Mouse (Mus musculus): ENCODE measurements around the gene Pck2. TPM values are rescaled to one million over a fixed set of nuclear protein-coding genes. Genes with fewer than 3 reads are reported as not detected.

Gene Pck2
- polyA plus RNA-seq, 1 experiment from 2014 or later: 18.3 TPM

GRCm38 (mm10) chr14:55544334-55544733 is 4.3 kb downstream of the Pck2 start:
- 91% methylated on average over 9 of the region's 9 CpGs for WGBS
- Histone ChIP-seq H3K36me3 (replicated peaks) (peaks cover 60% of the 10 kb centered on the region), H3K9me3 (no peaks in the 10 kb centered on the region)

DNA sequence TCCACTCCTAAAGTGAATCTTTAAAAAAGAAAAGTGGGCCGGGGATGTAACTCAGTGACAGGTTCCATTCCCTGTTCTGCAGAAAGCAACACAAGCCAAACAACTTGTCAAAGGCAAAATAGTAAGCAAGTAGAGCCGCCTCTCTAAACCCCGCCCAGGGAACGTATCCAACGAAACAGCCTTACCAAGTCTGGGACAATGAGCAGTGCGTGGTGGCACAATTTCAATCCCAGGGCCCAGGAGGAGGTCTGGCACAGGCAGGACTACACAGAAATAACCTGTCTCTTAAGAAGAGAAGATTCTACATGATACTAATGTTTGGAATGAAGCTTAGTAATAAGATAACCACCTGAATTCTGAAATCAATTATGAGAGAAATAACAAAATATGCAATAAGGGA is 10.1 kb downstream of the Pck2 start:
- H3K9me3 ChIP-seq: no peaks in the 10 kb centered on the region
- H3K27me3 ChIP-seq (ENCODE audit: poor library complexity, severe bottlenecking): no peaks in the 10 kb centered on the region
- 89% methylated on average over 6 of the region's 6 CpGs for WGBS
- H3K36me3 ChIP-seq (replicated peaks): peaks cover 37% of the 10 kb centered on the region
- no peak overlapping the region for H3K27ac ChIP-seq
- no peaks in the 10 kb centered on the region for H3K4me1 ChIP-seq
- no peak overlapping the region for H3K4me3 ChIP-seq
- no peak for DNase-seq (ENCODE audit: extremely low spot score, low spot score)

More at GRCm38 (mm10) chr14:55544334-55544733, 4.3 kb downstream of the Pck2 start:
- H3K4me3 ChIP-seq: no peak overlapping the region
- H3K4me1 ChIP-seq: peaks cover 24% of the 10 kb centered on the region
- no peak for DNase-seq (ENCODE audit: extremely low spot score, low spot score)
- H3K27ac ChIP-seq: no peak overlapping the region
- peaks cover under 1% of the 10 kb centered on the region; the same call in 1 of the 2 replicates for H3K27me3 ChIP-seq (ENCODE audit: poor library complexity, severe bottlenecking)

DNA sequence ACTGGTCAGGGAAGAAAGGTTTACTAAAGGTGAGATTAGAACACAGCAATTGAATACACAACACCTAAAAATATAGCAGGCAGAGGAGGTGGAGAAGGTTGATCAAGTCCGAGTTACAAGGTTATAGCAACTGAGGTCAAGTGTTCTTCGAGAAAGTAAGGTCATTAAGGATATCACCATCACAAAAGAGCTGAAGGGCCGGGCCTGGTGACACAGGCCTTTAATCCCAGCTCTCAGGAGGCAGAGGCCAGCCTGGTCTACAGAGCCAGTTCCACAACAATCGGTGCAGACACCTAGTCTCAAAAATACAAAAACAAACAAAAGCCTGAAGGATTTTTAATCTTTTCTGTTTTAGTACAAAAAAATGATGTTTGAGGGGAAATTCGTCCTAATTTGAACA is 11.3 kb downstream of the Pck2 start:
- Histone ChIP-seq H3K4me1 (no peaks in the 10 kb centered on the region), H3K9me3 (no peaks in the 10 kb centered on the region), H3K27me3 (ENCODE audit: poor library complexity, severe bottlenecking) (no peaks in the 10 kb centered on the region), H3K27ac (no peak overlapping the region), H3K36me3 (replicated peaks) (peaks cover 29% of the 10 kb centered on the region), H3K4me3 (no peak overlapping the region)
- WGBS: 77% methylated on average over 5 of the region's 5 CpGs
- DNase-seq (ENCODE audit: extremely low spot score, low spot score): no peak

DNA sequence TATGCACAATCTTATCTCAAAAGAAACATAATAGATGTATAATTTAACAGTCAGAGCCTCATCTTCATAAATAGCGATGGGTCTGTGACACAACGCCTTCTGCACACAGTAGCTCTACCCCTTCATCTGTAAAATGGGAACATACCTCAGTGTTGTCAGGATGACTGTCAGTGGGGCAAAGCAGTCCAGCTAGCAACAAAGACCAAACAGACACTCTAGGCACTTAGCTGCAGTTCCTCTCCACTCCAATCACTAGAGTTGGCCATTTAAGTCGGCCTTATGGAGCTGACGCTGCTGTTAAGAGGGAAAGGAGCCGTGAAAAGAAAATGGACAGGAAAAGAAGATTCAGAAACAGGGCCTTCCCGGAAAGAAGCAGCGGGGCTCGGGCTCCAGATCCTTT is 11.7 kb downstream of the Pck2 start:
- peaks cover 2% of the 10 kb centered on the region; the same call in 1 of the 2 replicates for H3K4me1 ChIP-seq
- H3K27ac ChIP-seq: no peak overlapping the region
- DNase-seq (ENCODE audit: extremely low spot score, low spot score): no peak
- H3K27me3 ChIP-seq (ENCODE audit: poor library complexity, severe bottlenecking): no peaks in the 10 kb centered on the region
- WGBS: 91% methylated on average over 8 of the region's 8 CpGs
- H3K9me3 ChIP-seq: no peaks in the 10 kb centered on the region
- H3K36me3 ChIP-seq (replicated peaks): peaks cover 26% of the 10 kb centered on the region
- H3K4me3 ChIP-seq: no peak overlapping the region

DNA sequence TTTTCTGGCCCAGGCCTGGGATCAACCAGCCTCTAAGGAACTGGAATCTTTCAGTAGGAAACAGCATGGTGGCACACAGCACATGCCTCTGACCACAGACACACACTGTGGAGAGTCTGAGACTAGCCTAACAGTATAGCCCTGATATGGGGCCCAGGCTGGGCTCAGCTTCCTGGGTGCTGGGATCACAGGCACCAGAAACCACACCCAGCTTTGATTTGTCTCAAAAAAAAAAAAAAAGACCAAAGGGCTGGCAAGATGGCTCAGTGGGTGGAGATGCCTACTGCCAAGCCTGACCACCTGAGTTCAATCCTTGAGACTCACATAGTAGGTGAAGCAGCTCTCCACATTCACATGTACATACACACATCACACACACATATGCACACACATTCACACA is 14.6 kb downstream of the Pck2 start:
- H3K4me1 ChIP-seq: peaks cover 12% of the 10 kb centered on the region
- no peaks in the 10 kb centered on the region for H3K36me3 ChIP-seq (replicated peaks)
- peak; percentile 8 for DNase-seq (ENCODE audit: extremely low spot score, low spot score)
- no peak overlapping the region for H3K4me3 ChIP-seq
- no peaks in the 10 kb centered on the region for H3K27me3 ChIP-seq (ENCODE audit: poor library complexity, severe bottlenecking)
- no peak overlapping the region for H3K27ac ChIP-seq
- no peaks in the 10 kb centered on the region for H3K9me3 ChIP-seq

DNA sequence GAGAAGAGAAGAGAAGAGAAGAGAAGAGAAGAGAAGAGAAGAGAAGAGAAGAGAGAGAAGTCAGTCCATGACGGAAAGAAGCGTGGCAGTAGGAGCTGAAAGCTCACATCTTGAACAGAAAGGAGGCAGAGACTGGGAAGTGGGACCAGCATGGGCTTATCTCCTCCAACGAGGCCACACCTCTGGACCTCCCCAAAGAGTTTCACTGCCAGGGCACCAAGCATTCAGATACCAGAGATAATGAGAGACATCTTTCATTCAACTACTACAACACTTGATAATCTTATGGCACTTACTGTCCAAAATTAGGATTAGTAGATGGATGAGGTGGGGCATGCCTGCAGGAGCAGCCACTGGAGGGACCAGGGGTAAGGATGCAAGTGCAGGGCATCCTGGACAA is 15.7 kb downstream of the Pck2 start:
- Histone ChIP-seq H3K4me1 (peaks cover 12% of the 10 kb centered on the region), H3K9me3 (no peaks in the 10 kb centered on the region), H3K36me3 (replicated peaks) (no peaks in the 10 kb centered on the region), H3K4me3 (no peak overlapping the region), H3K27ac (no peak overlapping the region), H3K27me3 (ENCODE audit: poor library complexity, severe bottlenecking) (no peaks in the 10 kb centered on the region)
- WGBS: 82% methylated on average over 3 of the region's 3 CpGs
- no peak for DNase-seq (ENCODE audit: extremely low spot score, low spot score)

- Histone ChIP-seq H3K36me3 (replicated peaks) (no peaks in the 10 kb centered on the region), H3K27ac (no peak overlapping the region), H3K4me1 (peaks cover 24% of the 10 kb centered on the region), H3K4me3 (no peak overlapping the region), H3K9me3 (no peaks in the 10 kb centered on the region), H3K27me3 (ENCODE audit: poor library complexity, severe bottlenecking) (no peaks in the 10 kb centered on the region)
- 34% methylated on average over 5 of the region's 5 CpGs for WGBS
- DNase-seq (ENCODE audit: extremely low spot score, low spot score): peak; percentile 51
Observed at GRCm38 (mm10) chr14:55557003-55557402, 16.9 kb downstream of the Pck2 start.

DNA sequence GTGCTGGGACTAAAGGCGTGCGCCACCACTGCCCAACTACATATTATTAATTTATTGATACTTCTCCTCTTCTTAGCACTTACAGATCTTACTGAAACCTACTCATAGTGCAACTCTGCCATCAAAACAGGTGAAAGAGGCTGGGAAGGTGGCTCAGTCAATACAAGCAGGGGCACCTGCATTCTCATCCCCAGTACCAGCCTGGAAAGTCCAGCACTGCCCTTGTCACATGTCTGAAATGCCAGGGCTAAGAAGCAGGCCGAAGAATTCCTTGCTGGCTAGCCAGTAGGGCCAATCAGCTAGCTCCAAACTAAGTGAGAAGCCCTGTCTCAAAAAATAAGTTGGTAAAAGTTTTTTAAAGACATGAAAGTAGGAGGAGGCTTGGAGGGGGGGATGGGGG is 17.5 kb downstream of the Pck2 start:
- Histone ChIP-seq H3K27ac (no peak overlapping the region), H3K27me3 (ENCODE audit: poor library complexity, severe bottlenecking) (no peaks in the 10 kb centered on the region), H3K36me3 (replicated peaks) (no peaks in the 10 kb centered on the region), H3K4me3 (no peak overlapping the region), H3K4me1 (peaks cover 25% of the 10 kb centered on the region), H3K9me3 (no peaks in the 10 kb centered on the region)
- DNase-seq (ENCODE audit: extremely low spot score, low spot score): no peak
- WGBS: 92% methylated on average over 3 of the region's 3 CpGs

GRCm38 (mm10) chr14:55558740-55559448 is 18.8 kb downstream of the Pck2 start:
- H3K4me1 ChIP-seq: peaks cover 25% of the 10 kb centered on the region
- peaks cover 8% of the 10 kb centered on the region; the same call in 1 of the 2 replicates for H3K36me3 ChIP-seq (replicated peaks)
- no peak for DNase-seq (ENCODE audit: extremely low spot score, low spot score)
- H3K4me3 ChIP-seq: peak overlapping the region; percentile 66
- no peaks in the 10 kb centered on the region for H3K9me3 ChIP-seq
- no peaks in the 10 kb centered on the region for H3K27me3 ChIP-seq (ENCODE audit: poor library complexity, severe bottlenecking)
- 63% methylated on average over 6 of the region's 6 CpGs for WGBS
- H3K27ac ChIP-seq: peak overlapping the region; percentile 94; the same call in 1 of the 2 replicates

GRCm38 (mm10) chr14:55559799-55560201 is 19.7 kb downstream of the Pck2 start, which contains the start of gene Dcaf11:
TSS of gene Dcaf11 (plus strand) at chr14:55560006.
- no peaks in the 10 kb centered on the region for H3K27me3 ChIP-seq (ENCODE audit: poor library complexity, severe bottlenecking)
- peaks cover 25% of the 10 kb centered on the region for H3K4me1 ChIP-seq
- DNase-seq (ENCODE audit: extremely low spot score, low spot score): peak; percentile 92
- H3K27ac ChIP-seq: peak within 1 kb of the TSS; percentile 94
- under 1% methylated on average over 27 of the region's 27 CpGs for WGBS
- peak within 1 kb of the TSS; percentile 66 for H3K4me3 ChIP-seq
- H3K9me3 ChIP-seq: no peaks in the 10 kb centered on the region
- peaks cover 16% of the 10 kb centered on the region for H3K36me3 ChIP-seq (replicated peaks)

DNA sequence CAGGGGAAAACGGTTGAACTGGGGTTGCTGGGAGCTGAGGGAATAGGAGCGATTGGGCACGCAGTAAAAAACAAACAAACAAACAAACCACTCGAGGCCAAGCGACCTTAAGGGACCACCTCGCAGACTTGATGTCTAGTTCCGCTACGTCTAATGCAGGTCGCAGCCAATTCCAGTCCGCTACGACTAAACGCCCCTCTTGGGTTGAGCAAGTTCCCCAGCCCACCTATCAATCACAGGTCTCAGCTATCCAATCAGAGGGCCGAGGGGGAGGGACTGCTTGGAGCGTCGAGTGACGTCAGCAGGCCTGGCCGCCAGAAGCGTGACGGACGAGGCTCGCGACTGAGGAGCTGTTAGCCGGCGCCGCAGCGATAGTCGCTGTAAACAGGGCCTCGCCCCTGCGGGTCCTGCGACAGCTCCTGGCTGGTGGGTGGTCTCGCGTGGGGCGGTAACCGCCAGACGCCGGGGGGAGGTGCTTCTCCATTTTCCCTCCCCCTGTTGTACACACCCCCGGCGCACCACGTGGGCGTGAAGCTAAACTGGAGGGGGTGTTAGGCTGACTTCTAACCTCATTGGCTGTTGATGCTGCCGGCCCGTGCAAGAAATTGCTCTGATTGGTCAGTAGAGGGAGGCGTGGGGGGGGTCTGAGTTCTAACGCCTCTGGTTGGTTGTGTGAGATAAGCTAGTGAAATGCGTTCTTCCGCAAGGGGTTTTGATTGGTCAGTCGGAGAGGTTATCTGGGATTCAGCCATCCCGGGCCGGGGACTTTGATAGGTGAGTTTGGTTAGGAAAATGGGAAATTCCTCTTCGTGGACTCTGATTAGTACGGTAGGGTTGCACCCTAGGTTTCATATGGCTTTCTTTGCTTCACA is 20.4 kb downstream of the Pck2 start, which contains the start of gene A730061H03Rik:
Gene A730061H03Rik, minus strand, starts transcription at position 205 of the 872 bp plus-strand sequence.
- Histone ChIP-seq H3K36me3 (replicated peaks) (peaks cover 23% of the 10 kb centered on the region), H3K4me3 (peak within 1 kb of the TSS; percentile 66), H3K27ac (peak within 1 kb of the TSS; percentile 94), H3K27me3 (ENCODE audit: poor library complexity, severe bottlenecking) (no peaks in the 10 kb centered on the region), H3K9me3 (no peaks in the 10 kb centered on the region), H3K4me1 (peaks cover 25% of the 10 kb centered on the region)
- DNase-seq (ENCODE audit: extremely low spot score, low spot score): peak; percentile 98
- under 1% methylated on average over 51 of the region's 51 CpGs for WGBS

GRCm38 (mm10) chr14:55561860-55562259 is 21.8 kb downstream of the Pck2 start:
- no peak for DNase-seq (ENCODE audit: extremely low spot score, low spot score)
- Histone ChIP-seq H3K27me3 (ENCODE audit: poor library complexity, severe bottlenecking) (no peaks in the 10 kb centered on the region), H3K27ac (no peak overlapping the region), H3K36me3 (replicated peaks) (peaks cover 37% of the 10 kb centered on the region), H3K4me3 (no peak overlapping the region), H3K4me1 (peaks cover 22% of the 10 kb centered on the region), H3K9me3 (no peaks in the 10 kb centered on the region)
- WGBS: 85% methylated on average over 10 of the region's 10 CpGs

- peaks cover 51% of the 10 kb centered on the region for H3K36me3 ChIP-seq (replicated peaks)
- H3K4me1 ChIP-seq: peaks cover 21% of the 10 kb centered on the region
- DNase-seq (ENCODE audit: extremely low spot score, low spot score): no peak
- no peak overlapping the region for H3K4me3 ChIP-seq
- no peak overlapping the region for H3K27ac ChIP-seq
- WGBS: 94% methylated on average over 11 of the region's 11 CpGs
- H3K9me3 ChIP-seq: no peaks in the 10 kb centered on the region
- no peaks in the 10 kb centered on the region for H3K27me3 ChIP-seq (ENCODE audit: poor library complexity, severe bottlenecking)
Observed at GRCm38 (mm10) chr14:55563249-55563648, 23.2 kb downstream of the Pck2 start.

Measured in forebrain, embryonic 10.5 days (tissue).